Mouse (Mus musculus) liver, embryonic 16.5 days (tissue): ENCODE measurements around the gene Tfip11. TPM values are rescaled to one million over a fixed set of nuclear protein-coding genes. Genes with fewer than 3 reads are reported as not detected.

ENCODE experiments used
- ATAC-seq: fragments of 200-750 bp; cut with Nextera tagmentation; 2 replicates; pipeline ENCODE4 v1.8.0; 2017; ENCODE audit warnings: low read depth, mild to moderate bottlenecking, moderate number of reproducible peaks, moderate library complexity
- H3K27ac ChIP-seq: fragments of 300-500 bp; sonication (generic); 2 replicates; pipeline ENCODE4 v1.5.1; 2014; ENCODE audit warnings: mild to moderate bottlenecking, low read length
- H3K27me3 ChIP-seq: fragments of 300-500 bp; sonication (generic); 2 replicates; pipeline ENCODE4 v1.6.1; 2014; ENCODE audit warnings: low read depth, low read length, mixed read lengths; ENCODE audit not compliant: control insufficient read depth, insufficient read depth
- H3K36me3 ChIP-seq: fragments of 300-500 bp; sonication (generic); 2 replicates; pipeline ENCODE4 v1.6.1; 2014; ENCODE audit warnings: mild to moderate bottlenecking; ENCODE audit not compliant: control insufficient read depth, insufficient read depth
- H3K4me1 ChIP-seq: fragments of 300-500 bp; sonication (generic); 2 replicates; pipeline ENCODE4 v1.6.1; 2014; ENCODE audit warnings: low read depth, low read length, mixed read lengths; ENCODE audit not compliant: control insufficient read depth
- H3K4me2 ChIP-seq: fragments of 300-500 bp; sonication (generic); 2 replicates; pipeline ENCODE4 v1.6.1; 2014; ENCODE audit warnings: low read depth, low read length, mixed read lengths
- H3K4me3 ChIP-seq: fragments of 300-500 bp; sonication (generic); 2 replicates; pipeline ENCODE4 v1.5.1; 2014; ENCODE audit warnings: low read depth, mild to moderate bottlenecking, low read length
- H3K9ac ChIP-seq: fragments of 300-500 bp; sonication (generic); 2 replicates; pipeline ENCODE4 v1.6.1; 2014; ENCODE audit warnings: low read depth, low read length
- H3K9me3 ChIP-seq: fragments of 300-500 bp; sonication (generic); replicated peaks from 2 replicates; pipeline ENCODE4 v1.6.1; 2016; ENCODE audit warnings: low read length; ENCODE audit not compliant: control insufficient read depth
- WGBS: fragments of 180-500 bp; shearing (Covaris S2); extraction: QIAGEN DNeasy Blood & Tissue Kit; methylation state at CpG from one replicate; pipeline ENCODE4 v1.1.7; 2014; ENCODE audit not compliant: insufficient replicate concordance; 5-methylcytosine and 5-hydroxymethylcytosine counted together
- polyA plus RNA-seq: library from polyadenylated mRNA; unstranded; fragments of >200 nt; fragmentation: Nextera tagmentation; extraction: Ambion mirVana; gene quantifications from 2 replicates; pipeline ENCODE4 v1.2.1, GENCODE M21; 2015

Tfip11 gene
- polyA plus RNA-seq, 1 experiment from 2014 or later: 11.8 TPM

- Histone ChIP-seq H3K27ac (no peak overlapping the region), H3K27me3 (no peaks in the 10 kb centered on the region), H3K9me3 (no peaks in the 10 kb centered on the region), H3K9ac (no peak overlapping the region), H3K4me3 (no peak overlapping the region), H3K4me2 (no peak overlapping the region), H3K4me1 (no peaks in the 10 kb centered on the region), H3K36me3 (peaks cover 3% of the 10 kb centered on the region; the same call in 1 of the 2 replicates)
- WGBS: 77% methylated on average over 12 of the region's 12 CpGs
- no peak for ATAC-seq
These were observed 44.2 kb downstream of the Tfip11 start for GRCm38 (mm10) chr5:112370236-112370813.

- H3K9me3 ChIP-seq: no peaks in the 10 kb centered on the region
- H3K4me2 ChIP-seq: no peak overlapping the region
- H3K4me1 ChIP-seq: no peaks in the 10 kb centered on the region
- no peaks in the 10 kb centered on the region for H3K27me3 ChIP-seq
- H3K36me3 ChIP-seq: peaks cover 3% of the 10 kb centered on the region; the same call in 1 of the 2 replicates
- ATAC-seq: no peak
- no peak overlapping the region for H3K9ac ChIP-seq
- 68% methylated on average over 7 of the region's 7 CpGs for WGBS
- H3K4me3 ChIP-seq: no peak overlapping the region
- H3K27ac ChIP-seq: no peak overlapping the region
These were observed 45.8 kb downstream of the Tfip11 start for GRCm38 (mm10) chr5:112371933-112372332.

- Histone ChIP-seq H3K4me2 (no peak overlapping the region), H3K9me3 (no peaks in the 10 kb centered on the region), H3K27ac (no peak overlapping the region), H3K27me3 (no peaks in the 10 kb centered on the region), H3K4me3 (no peak overlapping the region), H3K9ac (no peak overlapping the region), H3K4me1 (no peaks in the 10 kb centered on the region), H3K36me3 (no peaks in the 10 kb centered on the region)
- WGBS: 60% methylated on average over 4 of the region's 4 CpGs
- ATAC-seq: no peak
These were observed 50.0 kb downstream of the Tfip11 start for GRCm38 (mm10) chr5:112376111-112376510.

- no peaks in the 10 kb centered on the region for H3K9me3 ChIP-seq
- no peaks in the 10 kb centered on the region for H3K36me3 ChIP-seq
- no peak overlapping the region for H3K4me2 ChIP-seq
- WGBS: 75% methylated on average over 1 of the region's 1 CpGs
- H3K4me1 ChIP-seq: no peaks in the 10 kb centered on the region
- H3K27me3 ChIP-seq: no peaks in the 10 kb centered on the region
- no peak overlapping the region for H3K27ac ChIP-seq
- H3K4me3 ChIP-seq: no peak overlapping the region
- no peak for ATAC-seq
- H3K9ac ChIP-seq: no peak overlapping the region
These were observed 51.2 kb downstream of the Tfip11 start for GRCm38 (mm10) chr5:112377380-112377779.

- WGBS: 73% methylated on average over 6 of the region's 6 CpGs
- H3K4me1 ChIP-seq: no peaks in the 10 kb centered on the region
- no peak overlapping the region for H3K4me3 ChIP-seq
- no peak overlapping the region for H3K4me2 ChIP-seq
- no peaks in the 10 kb centered on the region for H3K27me3 ChIP-seq
- H3K9me3 ChIP-seq: no peaks in the 10 kb centered on the region
- no peak overlapping the region for H3K9ac ChIP-seq
- no peaks in the 10 kb centered on the region for H3K36me3 ChIP-seq
- no peak for ATAC-seq
- no peak overlapping the region for H3K27ac ChIP-seq
These were observed 52.6 kb downstream of the Tfip11 start for GRCm38 (mm10) chr5:112378716-112379115.

- H3K36me3 ChIP-seq: no peaks in the 10 kb centered on the region
- no peaks in the 10 kb centered on the region for H3K27me3 ChIP-seq
- H3K4me1 ChIP-seq: no peaks in the 10 kb centered on the region; the same call in 1 of the 2 replicates
- no peak for ATAC-seq
- no peak overlapping the region for H3K4me3 ChIP-seq
- no peak overlapping the region for H3K27ac ChIP-seq
- no peaks in the 10 kb centered on the region for H3K9me3 ChIP-seq
- H3K4me2 ChIP-seq: no peak overlapping the region
- no peak overlapping the region for H3K9ac ChIP-seq
- 59% methylated on average over 11 of the region's 11 CpGs for WGBS
These were observed 55.0 kb downstream of the Tfip11 start for GRCm38 (mm10) chr5:112381154-112381553.

- no peaks in the 10 kb centered on the region for H3K36me3 ChIP-seq
- no peak overlapping the region for H3K27ac ChIP-seq
- H3K9ac ChIP-seq: no peak overlapping the region
- H3K4me3 ChIP-seq: no peak overlapping the region
- H3K4me2 ChIP-seq: no peak overlapping the region
- no peaks in the 10 kb centered on the region for H3K27me3 ChIP-seq
- WGBS: 79% methylated on average over 9 of the region's 9 CpGs
- no peaks in the 10 kb centered on the region; the same call in 1 of the 2 replicates for H3K4me1 ChIP-seq
- no peak for ATAC-seq
- H3K9me3 ChIP-seq: no peaks in the 10 kb centered on the region
These were observed 55.9 kb downstream of the Tfip11 start for GRCm38 (mm10) chr5:112382042-112382441.

GRCm38 (mm10) chr5:112382641-112383330 is 56.6 kb downstream of the Tfip11 start:
- 61% methylated on average over 16 of the region's 17 CpGs for WGBS

GRCm38 (mm10) chr5:112384805-112385472 is 58.8 kb downstream of the Tfip11 start:
- Histone ChIP-seq H3K27me3 (no peaks in the 10 kb centered on the region), H3K4me3 (no peak overlapping the region), H3K36me3 (no peaks in the 10 kb centered on the region), H3K9ac (no peak overlapping the region), H3K4me2 (no peak overlapping the region), H3K4me1 (no peaks in the 10 kb centered on the region; the same call in 1 of the 2 replicates), H3K9me3 (no peaks in the 10 kb centered on the region), H3K27ac (no peak overlapping the region)
- WGBS: 21% methylated on average over 13 of the region's 13 CpGs
- ATAC-seq: no peak

More at GRCm38 (mm10) chr5:112382641-112383330, 56.6 kb downstream of the Tfip11 start:
- H3K4me2 ChIP-seq: no peak overlapping the region
- H3K36me3 ChIP-seq: no peaks in the 10 kb centered on the region
- H3K9me3 ChIP-seq: no peaks in the 10 kb centered on the region
- no peak overlapping the region for H3K4me3 ChIP-seq
- H3K4me1 ChIP-seq: no peaks in the 10 kb centered on the region; the same call in 1 of the 2 replicates
- ATAC-seq: no peak
- H3K9ac ChIP-seq: no peak overlapping the region
- H3K27ac ChIP-seq: no peak overlapping the region
- H3K27me3 ChIP-seq: no peaks in the 10 kb centered on the region
